Mouse (Mus musculus) midbrain, embryonic 12.5 days (tissue): ENCODE results near the gene Drd1. TPM values are rescaled to one million over a fixed set of nuclear protein-coding genes. Genes with fewer than 3 reads are reported as not detected.

ENCODE experiments used
- ATAC-seq: fragments of 200-750 bp; cut with Nextera tagmentation; 2 replicates; pipeline ENCODE4 v1.8.0; 2017; ENCODE audit warnings: low read depth, moderate TSS enrichment, moderate library complexity; ENCODE audit not compliant: low FRiP score
- H3K27ac ChIP-seq: fragments of 300-500 bp; sonication (generic); replicated peaks from 2 replicates; pipeline ENCODE4 v1.5.1; 2016; ENCODE audit warnings: mild to moderate bottlenecking
- H3K27me3 ChIP-seq: fragments of 300-500 bp; sonication (generic); 2 replicates; pipeline ENCODE4 v1.6.1; 2016; ENCODE audit warnings: mild to moderate bottlenecking
- H3K36me3 ChIP-seq: fragments of 300-500 bp; sonication (generic); 2 replicates; pipeline ENCODE4 v1.6.1; 2016
- H3K4me1 ChIP-seq: fragments of 300-500 bp; sonication (generic); 2 replicates; pipeline ENCODE4 v1.6.1; 2016
- H3K4me2 ChIP-seq: fragments of 300-500 bp; sonication (generic); replicated peaks from 2 replicates; pipeline ENCODE4 v1.6.1; 2016; ENCODE audit warnings: mild to moderate bottlenecking, moderate library complexity
- H3K4me3 ChIP-seq: fragments of 300-500 bp; sonication (generic); 2 replicates; pipeline ENCODE4 v1.5.1; 2016; ENCODE audit warnings: mild to moderate bottlenecking
- H3K9ac ChIP-seq: fragments of 300-500 bp; sonication (generic); replicated peaks from 2 replicates; pipeline ENCODE4 v1.6.1; 2016; ENCODE audit warnings: mild to moderate bottlenecking, moderate library complexity
- H3K9me3 ChIP-seq: fragments of 300-500 bp; sonication (generic); 2 replicates; pipeline ENCODE4 v1.6.1; 2016; ENCODE audit warnings: mild to moderate bottlenecking
- WGBS: fragments of 180-500 bp; shearing (Covaris S2); methylation state at CpG from one replicate; pipeline ENCODE4 v1.1.7; 2016; 5-methylcytosine and 5-hydroxymethylcytosine counted together
- polyA plus RNA-seq: library from polyadenylated mRNA; unstranded; fragments of >200 nt; fragmentation: Nextera tagmentation; extraction: Ambion mirVana; gene quantifications from 2 replicates; pipeline ENCODE4 v1.2.1, GENCODE M21; 2016

Drd1 gene
- polyA plus RNA-seq, 1 experiment from 2014 or later: 0.75 TPM

GRCm38 (mm10) chr13:54072526-54073057 is 17.1 kb upstream of the Drd1 start:
- Histone ChIP-seq H3K27ac (no peak overlapping the region), H3K4me1 (peaks cover 23% of the 10 kb centered on the region), H3K4me2 (peak overlapping the region; percentile 57), H3K27me3 (peaks cover 6% of the 10 kb centered on the region; the same call in 1 of the 2 replicates), H3K9me3 (no peaks in the 10 kb centered on the region), H3K4me3 (peak overlapping the region; percentile 75), H3K36me3 (no peaks in the 10 kb centered on the region), H3K9ac (peak overlapping the region; percentile 72)
- ATAC-seq: no peak
- WGBS: 44% methylated on average over 10 of the region's 10 CpGs

- under 1% methylated on average over 74 of the region's 74 CpGs for WGBS
- Histone ChIP-seq H3K4me2 (peak within 1 kb of the TSS; percentile 57), H3K9me3 (no peaks in the 10 kb centered on the region), H3K9ac (peak within 1 kb of the TSS; percentile 72), H3K36me3 (no peaks in the 10 kb centered on the region), H3K27me3 (peaks cover 6% of the 10 kb centered on the region; the same call in 1 of the 2 replicates), H3K4me3 (peak within 1 kb of the TSS; percentile 75), H3K27ac (peak within 1 kb of the TSS; percentile 64), H3K4me1 (peaks cover 24% of the 10 kb centered on the region)
- peak; percentile 85 for ATAC-seq
Observed at GRCm38 (mm10) chr13:54071606-54072331, 16.3 kb upstream of the Drd1 start, which contains the start of gene Sfxn1. Gene Sfxn1 (plus strand): TSS chr13:54071869.

- no peak overlapping the region for H3K9ac ChIP-seq
- no peak overlapping the region for H3K4me2 ChIP-seq
- no peak for ATAC-seq
- 96% methylated on average over 9 of the region's 9 CpGs for WGBS
- H3K27me3 ChIP-seq: peaks cover 6% of the 10 kb centered on the region; the same call in 1 of the 2 replicates
- H3K9me3 ChIP-seq: no peaks in the 10 kb centered on the region
- no peak overlapping the region for H3K4me3 ChIP-seq
- H3K4me1 ChIP-seq: peaks cover 24% of the 10 kb centered on the region
- no peaks in the 10 kb centered on the region for H3K36me3 ChIP-seq
- H3K27ac ChIP-seq: no peak overlapping the region
Observed at GRCm38 (mm10) chr13:54071011-54071410, 15.5 kb upstream of the Drd1 start.

GRCm38 (mm10) chr13:54067617-54068166 is 12.2 kb upstream of the Drd1 start:
- no peak overlapping the region for H3K9ac ChIP-seq
- 6% methylated on average over 6 of the region's 6 CpGs for WGBS
- peaks cover 25% of the 10 kb centered on the region for H3K27me3 ChIP-seq
- H3K4me2 ChIP-seq: no peak overlapping the region
- ATAC-seq: no peak
- peak overlapping the region; percentile 63 for H3K27ac ChIP-seq
- no peaks in the 10 kb centered on the region for H3K36me3 ChIP-seq
- no peaks in the 10 kb centered on the region for H3K9me3 ChIP-seq
- no peak overlapping the region for H3K4me3 ChIP-seq
- peaks cover 15% of the 10 kb centered on the region for H3K4me1 ChIP-seq

GRCm38 (mm10) chr13:54066081-54066746 is 10.7 kb upstream of the Drd1 start:
- Histone ChIP-seq H3K27me3 (peaks cover 25% of the 10 kb centered on the region), H3K36me3 (no peaks in the 10 kb centered on the region), H3K9ac (no peak overlapping the region), H3K4me1 (peaks cover 8% of the 10 kb centered on the region), H3K27ac (no peak overlapping the region), H3K4me2 (no peak overlapping the region), H3K9me3 (no peaks in the 10 kb centered on the region), H3K4me3 (no peak overlapping the region)
- 79% methylated on average over 3 of the region's 3 CpGs for whole genome bisulfite sequencing
- ATAC-seq: no peak

- Histone ChIP-seq H3K36me3 (no peaks in the 10 kb centered on the region), H3K9ac (no peak overlapping the region), H3K9me3 (no peaks in the 10 kb centered on the region), H3K4me2 (no peak overlapping the region), H3K4me1 (peaks cover 8% of the 10 kb centered on the region), H3K4me3 (no peak overlapping the region), H3K27me3 (peaks cover 26% of the 10 kb centered on the region), H3K27ac (no peak overlapping the region)
- WGBS: 4% methylated on average over 3 of the region's 3 CpGs
- ATAC-seq: no peak
Observed at GRCm38 (mm10) chr13:54063292-54063691, 7.8 kb upstream of the Drd1 start.

GRCm38 (mm10) chr13:54062068-54062467 is 6.6 kb upstream of the Drd1 start:
- Histone ChIP-seq H3K4me1 (no peaks in the 10 kb centered on the region), H3K4me3 (no peak overlapping the region), H3K9me3 (no peaks in the 10 kb centered on the region), H3K36me3 (no peaks in the 10 kb centered on the region), H3K27me3 (peaks cover 28% of the 10 kb centered on the region), H3K9ac (no peak overlapping the region), H3K27ac (no peak overlapping the region), H3K4me2 (no peak overlapping the region)
- no peak for ATAC-seq
- WGBS: 92% methylated on average over 3 of the region's 3 CpGs

- Histone ChIP-seq H3K4me1 (peaks cover 9% of the 10 kb centered on the region), H3K27me3 (peaks cover 40% of the 10 kb centered on the region), H3K36me3 (no peaks in the 10 kb centered on the region), H3K27ac (no peak overlapping the region), H3K4me3 (peak overlapping the region; percentile 53), H3K9ac (peak overlapping the region; percentile 53), H3K4me2 (peak overlapping the region; percentile 98), H3K9me3 (no peaks in the 10 kb centered on the region)
- 2% methylated on average over 20 of the region's 20 CpGs for WGBS
- peak; percentile 58; the same call in 1 of the 2 replicates for ATAC-seq
Observed at GRCm38 (mm10) chr13:54054962-54055361, 543 bp downstream of the Drd1 start.

GRCm38 (mm10) chr13:54051641-54052040 is 3.9 kb downstream of the Drd1 start:
- peaks cover 11% of the 10 kb centered on the region for H3K4me1 ChIP-seq
- H3K4me3 ChIP-seq: no peak overlapping the region
- no peak overlapping the region for H3K4me2 ChIP-seq
- WGBS: 24% methylated on average over 7 of the region's 7 CpGs
- H3K9ac ChIP-seq: no peak overlapping the region
- H3K36me3 ChIP-seq: no peaks in the 10 kb centered on the region
- H3K27me3 ChIP-seq: peaks cover 30% of the 10 kb centered on the region
- no peaks in the 10 kb centered on the region for H3K9me3 ChIP-seq
- no peak overlapping the region for H3K27ac ChIP-seq
- no peak for ATAC-seq

GRCm38 (mm10) chr13:54048679-54049352 is 6.7 kb downstream of the Drd1 start:
- H3K9ac ChIP-seq: no peak overlapping the region
- H3K9me3 ChIP-seq: no peaks in the 10 kb centered on the region
- H3K36me3 ChIP-seq: no peaks in the 10 kb centered on the region
- H3K4me1 ChIP-seq: peaks cover 2% of the 10 kb centered on the region; the same call in 1 of the 2 replicates
- H3K4me2 ChIP-seq: no peak overlapping the region
- no peak overlapping the region for H3K27ac ChIP-seq
- H3K27me3 ChIP-seq: peaks cover 6% of the 10 kb centered on the region
- no peak for ATAC-seq
- no peak overlapping the region for H3K4me3 ChIP-seq
- WGBS: 65% methylated on average over 7 of the region's 7 CpGs

GRCm38 (mm10) chr13:54040256-54040655 is 15.2 kb downstream of the Drd1 start:
- Histone ChIP-seq H3K4me2 (no peak overlapping the region), H3K27me3 (no peaks in the 10 kb centered on the region; the same call in 1 of the 2 replicates), H3K4me3 (no peak overlapping the region), H3K9ac (no peak overlapping the region), H3K4me1 (no peaks in the 10 kb centered on the region), H3K27ac (no peak overlapping the region), H3K36me3 (no peaks in the 10 kb centered on the region), H3K9me3 (no peaks in the 10 kb centered on the region)
- WGBS: 85% methylated on average over 2 of the region's 2 CpGs
- ATAC-seq: no peak
